Mouse (Mus musculus): ENCODE measurements around the gene Gm13276. TPM values are rescaled to one million over a fixed set of nuclear protein-coding genes. Genes with fewer than 3 reads are reported as not detected.
A peak's percentile ranks its signal among the peaks of the same experiment; 100 is the strongest.
"Not testable (repeated sequence)": the region's sequence is repeated elsewhere in the genome, so short reads cannot be mapped to it uniquely, and the experiment has no call there.

Gm13276 gene
- polyA plus RNA-seq, 1 experiment from 2014 or later, result not detected

GRCm38 (mm10) chr4:88779550-88779949 lies 6.0 kb upstream of the Gm13276 start, which contains the start of gene Gm13272:
Gm13272 (plus strand) TSS chr4:88779850.
- not testable (repeated sequence) for H3K9ac ChIP-seq (ENCODE audit: low read depth, low read length); H3K36me3 ChIP-seq (ENCODE audit: control insufficient read depth, insufficient read depth, low read length); H3K4me3 ChIP-seq (ENCODE audit: low read depth, low read length); H3K4me1 ChIP-seq (ENCODE audit: control insufficient read depth, insufficient read depth, low read length); ATAC-seq; H3K27me3 ChIP-seq (ENCODE audit: control insufficient read depth, insufficient read depth, low read depth, low read length); H3K9me3 ChIP-seq (replicated peaks; ENCODE audit: control insufficient read depth, low read length, poor library complexity, severe bottlenecking); H3K4me2 ChIP-seq (ENCODE audit: low read length); H3K27ac ChIP-seq (ENCODE audit: low read length)
- whole genome bisulfite sequencing, result no CpG with 5 or more reads among the region's 29 CpGs

DNA sequence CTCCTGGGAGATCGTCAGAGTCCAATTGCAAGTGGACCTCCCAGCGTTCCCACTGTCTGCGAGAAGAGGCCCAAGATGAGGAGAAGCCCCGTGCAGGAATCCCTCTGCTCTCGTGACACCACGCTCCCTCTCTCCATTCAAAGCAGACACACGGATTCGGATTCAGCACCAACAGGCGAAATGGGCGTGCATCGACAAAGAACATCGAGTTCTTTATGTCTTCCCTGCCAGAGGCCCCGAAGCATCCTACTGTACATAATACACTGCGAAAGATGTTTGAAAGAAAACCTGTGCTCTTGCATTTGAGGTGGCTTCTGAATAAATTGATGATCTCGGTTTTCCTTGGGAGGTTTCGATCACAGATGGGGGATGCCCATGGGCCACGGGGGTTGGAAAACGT lies 5.2 kb upstream of the Gm13276 start:
- not testable (repeated sequence) for ATAC-seq; H3K27ac ChIP-seq (ENCODE audit: low read length); H3K9ac ChIP-seq (ENCODE audit: low read depth, low read length); H3K4me3 ChIP-seq (ENCODE audit: low read depth, low read length); H3K36me3 ChIP-seq (ENCODE audit: control insufficient read depth, insufficient read depth, low read length); H3K4me2 ChIP-seq (ENCODE audit: low read length); H3K27me3 ChIP-seq (ENCODE audit: control insufficient read depth, insufficient read depth, low read depth, low read length); H3K9me3 ChIP-seq (replicated peaks; ENCODE audit: control insufficient read depth, low read length, poor library complexity, severe bottlenecking); H3K4me1 ChIP-seq (ENCODE audit: control insufficient read depth, insufficient read depth, low read length)
- WGBS, result 46% methylated on average over 15 of the region's 18 CpGs

DNA sequence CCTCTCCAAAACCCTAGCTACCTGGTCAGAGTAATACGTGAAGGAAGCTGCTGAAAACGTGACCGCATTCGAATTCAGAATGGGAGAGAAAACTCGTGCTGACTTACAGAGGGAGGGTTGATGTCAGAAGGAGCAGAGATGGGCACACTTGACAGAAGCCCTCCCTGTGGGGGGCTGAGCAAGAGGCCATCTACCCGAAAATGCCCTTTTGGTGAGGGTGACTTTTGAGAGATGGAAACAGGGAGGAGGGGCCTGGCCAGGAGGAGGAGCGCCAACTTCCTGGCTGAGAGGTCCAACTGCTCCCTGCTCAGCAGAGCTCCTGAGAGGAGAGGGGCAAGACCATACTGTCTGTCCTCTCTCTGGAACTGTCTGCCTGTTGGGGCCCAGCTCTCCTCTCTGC lies 3.7 kb upstream of the Gm13276 start, which contains the start of gene Ifnz:
Gene Ifnz, plus strand, starts transcription at position 301 of the 400 bp plus-strand sequence.
- 31% methylated on average over 4 of the region's 7 CpGs for WGBS
- not testable (repeated sequence) for H3K27me3 ChIP-seq (ENCODE audit: control insufficient read depth, insufficient read depth, low read depth, low read length); H3K4me3 ChIP-seq (ENCODE audit: low read depth, low read length); H3K27ac ChIP-seq (ENCODE audit: low read length); H3K36me3 ChIP-seq (ENCODE audit: control insufficient read depth, insufficient read depth, low read length); ATAC-seq; H3K9ac ChIP-seq (ENCODE audit: low read depth, low read length); H3K9me3 ChIP-seq (replicated peaks; ENCODE audit: control insufficient read depth, low read length, poor library complexity, severe bottlenecking); H3K4me1 ChIP-seq (ENCODE audit: control insufficient read depth, insufficient read depth, low read length)
- peak within 1 kb of the TSS; percentile 36; the same call in 1 of the 2 replicates for H3K4me2 ChIP-seq (ENCODE audit: low read length)

- not testable (repeated sequence) for H3K36me3 ChIP-seq (ENCODE audit: control insufficient read depth, insufficient read depth, low read length); H3K4me3 ChIP-seq (ENCODE audit: low read depth, low read length); H3K9me3 ChIP-seq (replicated peaks; ENCODE audit: control insufficient read depth, low read length, poor library complexity, severe bottlenecking); H3K4me1 ChIP-seq (ENCODE audit: control insufficient read depth, insufficient read depth, low read length); H3K9ac ChIP-seq (ENCODE audit: low read depth, low read length); H3K27ac ChIP-seq (ENCODE audit: low read length); ATAC-seq; H3K27me3 ChIP-seq (ENCODE audit: control insufficient read depth, insufficient read depth, low read depth, low read length)
- WGBS, result 0% methylated on average over 3 of the region's 31 CpGs
- H3K4me2 ChIP-seq (ENCODE audit: low read length), result peak overlapping the region; percentile 36; the same call in 1 of the 2 replicates
These were observed 3.2 kb upstream of the Gm13276 start for GRCm38 (mm10) chr4:88782335-88782734.

DNA sequence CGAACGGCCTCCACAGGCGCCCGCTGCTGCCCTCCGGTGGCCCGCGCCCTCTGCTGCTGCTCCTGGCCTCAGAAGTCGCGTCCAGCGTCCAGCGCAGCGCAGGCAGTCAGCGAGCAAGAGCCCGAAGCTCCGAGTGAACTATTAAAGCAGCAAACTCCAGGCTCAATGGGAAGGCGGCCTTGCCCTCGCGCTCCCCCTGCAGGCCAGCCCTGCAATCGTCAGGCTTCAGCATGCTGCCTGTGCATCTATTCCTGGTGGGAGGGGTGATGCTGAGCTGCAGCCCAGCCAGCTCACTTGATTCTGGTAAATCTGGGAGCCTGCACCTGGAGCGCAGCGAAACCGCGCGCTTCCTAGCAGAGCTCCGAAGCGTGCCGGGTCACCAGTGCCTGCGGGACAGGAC lies 2.9 kb downstream of the Gm13276 start, which contains the start of gene Gm13277:
Gene Gm13277, plus strand, starts transcription at position 231 of the 400 bp plus-strand sequence.
- H3K27ac ChIP-seq (ENCODE audit: low read length); H3K9ac ChIP-seq (ENCODE audit: low read depth, low read length); ATAC-seq; H3K9me3 ChIP-seq (replicated peaks; ENCODE audit: control insufficient read depth, low read length, poor library complexity, severe bottlenecking); H3K4me1 ChIP-seq (ENCODE audit: control insufficient read depth, insufficient read depth, low read length); H3K36me3 ChIP-seq (ENCODE audit: control insufficient read depth, insufficient read depth, low read length); H3K4me2 ChIP-seq (ENCODE audit: low read length); H3K4me3 ChIP-seq (ENCODE audit: low read depth, low read length); H3K27me3 ChIP-seq (ENCODE audit: control insufficient read depth, insufficient read depth, low read depth, low read length): not testable (repeated sequence)
- WGBS, result no CpG with 5 or more reads among the region's 28 CpGs

- not testable (repeated sequence) for H3K4me2 ChIP-seq (ENCODE audit: low read length); ATAC-seq; H3K4me1 ChIP-seq (ENCODE audit: control insufficient read depth, insufficient read depth, low read length); H3K27me3 ChIP-seq (ENCODE audit: control insufficient read depth, insufficient read depth, low read depth, low read length); H3K9ac ChIP-seq (ENCODE audit: low read depth, low read length); H3K36me3 ChIP-seq (ENCODE audit: control insufficient read depth, insufficient read depth, low read length); H3K9me3 ChIP-seq (replicated peaks; ENCODE audit: control insufficient read depth, low read length, poor library complexity, severe bottlenecking); H3K4me3 ChIP-seq (ENCODE audit: low read depth, low read length); H3K27ac ChIP-seq (ENCODE audit: low read length)
- no CpG with 5 or more reads among the region's 28 CpGs for WGBS
These were observed 5.7 kb downstream of the Gm13276 start, which contains the start of gene Gm13278 for GRCm38 (mm10) chr4:88791250-88791649. Gm13278 (plus strand) TSS chr4:88791550.

DNA sequence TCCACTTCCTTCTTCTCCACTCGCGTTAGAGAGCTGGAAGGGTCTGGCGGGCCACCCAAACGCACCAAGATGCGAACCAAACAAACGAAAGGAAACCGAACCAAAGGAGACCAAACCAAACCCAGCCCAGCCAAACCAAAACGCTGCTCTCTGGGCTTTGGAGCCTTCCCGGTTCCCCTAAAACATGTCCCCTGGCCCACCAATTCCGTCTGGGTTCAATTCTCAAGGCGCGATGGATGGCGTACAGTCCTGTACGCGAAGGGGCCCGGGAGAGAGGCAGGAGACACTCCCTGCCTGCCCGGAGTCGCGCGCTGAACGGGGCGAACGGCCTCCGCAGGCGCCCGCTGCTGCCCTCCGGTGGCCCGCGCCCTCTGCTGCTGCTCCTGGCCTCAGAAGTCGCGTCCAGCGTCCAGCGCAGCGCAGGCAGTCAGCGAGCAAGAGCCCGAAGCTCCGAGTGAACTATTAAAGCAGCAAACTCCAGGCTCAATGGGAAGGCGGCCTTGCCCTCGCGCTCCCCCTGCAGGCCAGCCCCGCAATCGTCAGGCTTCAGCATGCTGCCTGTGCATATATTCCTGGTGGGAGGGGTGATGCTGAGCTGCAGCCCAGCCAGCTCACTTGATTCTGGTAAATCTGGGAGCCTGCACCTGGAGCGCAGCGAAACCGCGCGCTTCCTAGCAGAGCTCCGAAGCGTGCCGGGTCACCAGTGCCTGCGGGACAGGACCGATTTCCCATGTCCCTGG lies 8.6 kb downstream of the Gm13276 start, which contains the start of gene Gm13275:
Gene Gm13275, plus strand, starts transcription at position 552 of the 740 bp plus-strand sequence.
- not testable (repeated sequence) for H3K4me1 ChIP-seq (ENCODE audit: control insufficient read depth, insufficient read depth, low read length); H3K4me3 ChIP-seq (ENCODE audit: low read depth, low read length); H3K27me3 ChIP-seq (ENCODE audit: control insufficient read depth, insufficient read depth, low read depth, low read length); H3K4me2 ChIP-seq (ENCODE audit: low read length); H3K9ac ChIP-seq (ENCODE audit: low read depth, low read length); H3K36me3 ChIP-seq (ENCODE audit: control insufficient read depth, insufficient read depth, low read length); ATAC-seq; H3K9me3 ChIP-seq (replicated peaks; ENCODE audit: control insufficient read depth, low read length, poor library complexity, severe bottlenecking); H3K27ac ChIP-seq (ENCODE audit: low read length)
- 0% methylated on average over 1 of the region's 52 CpGs for WGBS

DNA sequence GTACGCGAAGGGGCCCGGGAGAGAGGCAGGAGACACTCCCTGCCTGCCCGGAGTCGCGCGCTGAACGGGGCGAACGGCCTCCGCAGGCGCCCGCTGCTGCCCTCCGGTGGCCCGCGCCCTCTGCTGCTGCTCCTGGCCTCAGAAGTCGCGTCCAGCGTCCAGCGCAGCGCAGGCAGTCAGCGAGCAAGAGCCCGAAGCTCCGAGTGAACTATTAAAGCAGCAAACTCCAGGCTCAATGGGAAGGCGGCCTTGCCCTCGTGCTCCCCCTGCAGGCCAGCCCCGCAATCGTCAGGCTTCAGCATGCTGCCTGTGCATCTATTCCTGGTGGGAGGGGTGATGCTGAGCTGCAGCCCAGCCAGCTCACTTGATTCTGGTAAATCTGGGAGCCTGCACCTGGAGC lies 11.6 kb downstream of the Gm13276 start, which contains the start of gene Gm13279:
Gene Gm13279, plus strand, starts transcription at position 301 of the 400 bp plus-strand sequence.
- no CpG with 5 or more reads among the region's 28 CpGs for WGBS
- H3K4me1 ChIP-seq (ENCODE audit: control insufficient read depth, insufficient read depth, low read length); H3K4me2 ChIP-seq (ENCODE audit: low read length); H3K36me3 ChIP-seq (ENCODE audit: control insufficient read depth, insufficient read depth, low read length); ATAC-seq; H3K4me3 ChIP-seq (ENCODE audit: low read depth, low read length); H3K27ac ChIP-seq (ENCODE audit: low read length); H3K27me3 ChIP-seq (ENCODE audit: control insufficient read depth, insufficient read depth, low read depth, low read length); H3K9ac ChIP-seq (ENCODE audit: low read depth, low read length); H3K9me3 ChIP-seq (replicated peaks; ENCODE audit: control insufficient read depth, low read length, poor library complexity, severe bottlenecking): not testable (repeated sequence)

DNA sequence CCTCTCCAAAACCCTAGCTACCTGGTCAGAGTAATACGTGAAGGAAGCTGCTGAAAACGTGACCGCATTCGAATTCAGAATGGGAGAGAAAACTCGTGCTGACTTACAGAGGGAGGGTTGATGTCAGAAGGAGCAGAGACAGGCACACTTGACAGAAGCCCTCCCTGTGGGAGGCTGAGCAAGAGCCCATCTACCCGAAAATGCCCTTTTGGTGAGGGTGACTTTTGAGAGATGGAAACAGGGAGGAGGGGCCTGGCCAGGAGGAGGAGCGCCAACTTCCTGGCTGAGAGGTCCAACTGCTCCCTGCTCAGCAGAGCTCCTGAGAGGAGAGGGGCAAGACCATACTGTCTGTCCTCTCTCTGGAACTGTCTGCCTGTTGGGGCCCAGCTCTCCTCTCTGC lies 13.9 kb downstream of the Gm13276 start, which contains the start of gene Gm13285:
Gene Gm13285, plus strand, starts transcription at position 301 of the 400 bp plus-strand sequence.
- H3K27me3 ChIP-seq (ENCODE audit: control insufficient read depth, insufficient read depth, low read depth, low read length); H3K36me3 ChIP-seq (ENCODE audit: control insufficient read depth, insufficient read depth, low read length); H3K9me3 ChIP-seq (replicated peaks; ENCODE audit: control insufficient read depth, low read length, poor library complexity, severe bottlenecking); H3K9ac ChIP-seq (ENCODE audit: low read depth, low read length); H3K4me1 ChIP-seq (ENCODE audit: control insufficient read depth, insufficient read depth, low read length); H3K4me2 ChIP-seq (ENCODE audit: low read length); H3K27ac ChIP-seq (ENCODE audit: low read length); ATAC-seq; H3K4me3 ChIP-seq (ENCODE audit: low read depth, low read length): not testable (repeated sequence)
- WGBS, result 9% methylated on average over 4 of the region's 7 CpGs
